Mouse (Mus musculus): ENCODE data around the gene Relt.

DNA sequence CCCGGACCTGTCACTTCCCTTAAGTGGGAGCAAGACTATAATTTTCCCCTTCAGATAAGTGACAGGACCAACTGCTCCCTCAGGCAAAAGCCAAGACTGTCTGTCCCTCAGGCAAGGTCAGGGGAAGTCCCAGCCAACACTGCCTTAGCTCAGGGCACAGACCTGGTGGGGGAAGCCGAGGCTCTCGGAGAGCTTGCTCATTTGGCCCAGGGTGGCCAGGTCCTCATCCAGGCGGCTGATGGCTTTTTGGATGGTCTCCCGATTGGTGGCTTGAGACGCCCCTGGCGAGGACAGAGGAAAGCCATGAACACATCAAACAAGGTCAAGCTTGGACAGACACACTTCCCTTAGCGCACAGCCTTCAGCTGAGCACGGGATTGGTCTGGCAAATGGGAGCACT lies 18.3 kb upstream of the Relt start:
- TF ChIP-seq CTCF (IDR thresholded peaks at IDR 0.05; ENCODE audit: extremely low read depth, insufficient read depth, low read length), result no peak
- TF ChIP-seq POLR2A (IDR thresholded peaks at IDR 0.05; ENCODE audit: extremely low read depth, insufficient read depth, low read length), result no peak

Data from cortical plate, adult 2 months (tissue).